Mouse (Mus musculus) limb, embryonic 13.5 days (tissue): ENCODE results near the gene Sdf2l1. TPM values are rescaled to one million over a fixed set of nuclear protein-coding genes. Genes with fewer than 3 reads are reported as not detected.

Experiments used
- ATAC-seq: fragments of 200-750 bp; cut with Nextera tagmentation; 2 replicates; pipeline ENCODE4 v1.8.0; 2017; ENCODE audit warnings: low read depth, moderate number of reproducible peaks, moderate TSS enrichment; ENCODE audit not compliant: low FRiP score
- H3K27ac ChIP-seq: fragments of 300-500 bp; sonication (generic); 2 replicates; pipeline ENCODE4 v1.5.1; 2015; ENCODE audit warnings: inconsistent platforms, mild to moderate bottlenecking, moderate library complexity
- H3K27me3 ChIP-seq: fragments of 300-500 bp; sonication (generic); 2 replicates; pipeline ENCODE4 v1.6.1; 2015; ENCODE audit warnings: mild to moderate bottlenecking, inconsistent platforms
- H3K36me3 ChIP-seq: fragments of 300-500 bp; sonication (generic); 2 replicates; pipeline ENCODE4 v1.6.1; 2015; ENCODE audit warnings: inconsistent platforms, mild to moderate bottlenecking, moderate library complexity
- H3K4me1 ChIP-seq: fragments of 300-500 bp; sonication (generic); 2 replicates; pipeline ENCODE4 v1.6.1; 2015; ENCODE audit warnings: inconsistent platforms
- H3K4me2 ChIP-seq: fragments of 300-500 bp; sonication (generic); replicated peaks from 2 replicates; pipeline ENCODE4 v1.6.1; 2015; ENCODE audit warnings: inconsistent platforms, mild to moderate bottlenecking, moderate library complexity
- H3K4me3 ChIP-seq: fragments of 300-500 bp; sonication (generic); 2 replicates; pipeline ENCODE4 v1.5.1; 2015; ENCODE audit warnings: moderate library complexity, mild to moderate bottlenecking, inconsistent platforms
- H3K9ac ChIP-seq: fragments of 300-500 bp; sonication (generic); 2 replicates; pipeline ENCODE4 v1.6.1; 2015; ENCODE audit warnings: mild to moderate bottlenecking, inconsistent platforms
- H3K9me3 ChIP-seq: fragments of 300-500 bp; sonication (generic); 2 replicates; pipeline ENCODE4 v1.6.1; 2016; ENCODE audit warnings: inconsistent platforms
- WGBS: fragments of 180-500 bp; shearing (Covaris S2); methylation state at CpG from one replicate; pipeline ENCODE4 v1.1.7; 2015; 5-methylcytosine and 5-hydroxymethylcytosine counted together
- polyA plus RNA-seq: library from polyadenylated mRNA; unstranded; fragments of >200 nt; fragmentation: Nextera tagmentation; extraction: Ambion mirVana; gene quantifications from 2 replicates; pipeline ENCODE4 v1.2.1, GENCODE M21; 2015

The Sdf2l1 gene
- polyA plus RNA-seq, 1 experiment from 2014 or later, result 58.0 TPM

DNA sequence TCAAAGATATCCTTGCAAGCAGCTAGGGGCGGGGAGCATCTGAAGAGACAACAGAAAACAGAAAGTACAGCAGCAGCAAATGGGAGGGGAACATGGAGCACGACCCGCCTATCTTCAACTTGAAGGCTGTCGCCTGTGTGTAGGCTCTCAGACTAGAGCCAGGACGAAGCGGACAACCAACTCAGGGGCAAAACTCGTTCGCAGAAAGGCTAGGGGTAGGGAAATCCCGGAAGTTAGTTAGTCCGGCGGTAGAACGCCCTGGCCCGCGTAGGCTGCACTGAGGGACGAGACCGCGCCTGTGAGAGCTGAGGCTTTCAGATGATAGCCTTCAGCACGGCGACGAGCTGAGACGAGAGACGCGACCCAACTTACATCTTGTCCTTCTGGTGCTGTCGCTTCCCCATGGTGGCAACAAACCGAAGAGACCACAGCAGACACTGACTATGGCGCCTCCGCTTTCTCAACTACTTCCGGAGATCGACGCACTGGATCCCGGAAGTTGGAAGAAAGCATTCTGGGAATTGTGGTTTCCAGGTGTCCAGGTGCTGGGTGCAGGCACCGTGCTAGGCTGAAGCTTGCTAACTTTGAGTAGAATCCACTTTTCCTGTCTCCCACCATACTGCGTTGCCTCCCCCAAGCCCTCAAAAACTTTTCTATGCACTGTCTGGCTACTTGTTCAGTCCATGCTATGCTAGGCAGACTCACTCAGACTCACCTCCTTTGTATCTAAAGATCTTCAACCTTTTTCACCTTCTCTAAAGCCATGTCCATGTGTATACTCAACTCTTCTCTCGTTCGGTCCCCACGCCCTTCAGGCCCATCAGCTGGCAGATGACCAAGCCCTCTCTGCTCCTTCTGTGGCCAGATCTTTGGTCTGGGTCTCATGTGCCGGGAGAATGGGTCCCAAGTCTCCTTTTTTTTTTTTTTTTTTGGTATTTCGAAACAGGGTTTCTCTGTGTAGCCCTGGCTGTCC, 21.1 kb downstream of the Sdf2l1 start, which contains the start of gene Ppil2:
Gene Ppil2 (minus strand): TSS at position 487 of the 973 bp plus-strand sequence.
- H3K36me3 ChIP-seq, result peaks cover 55% of the 10 kb centered on the region
- peak; percentile 86 for ATAC-seq
- H3K4me2 ChIP-seq, result peak within 1 kb of the TSS; percentile 73
- H3K27ac ChIP-seq, result no peak within 1 kb of the TSS
- no peaks in the 10 kb centered on the region for H3K9me3 ChIP-seq
- peaks cover 11% of the 10 kb centered on the region for H3K4me1 ChIP-seq
- no peaks in the 10 kb centered on the region for H3K27me3 ChIP-seq
- H3K4me3 ChIP-seq, result peak within 1 kb of the TSS; percentile 88
- peak within 1 kb of the TSS; percentile 82 for H3K9ac ChIP-seq
- 8% methylated on average over 38 of the region's 38 CpGs for WGBS

GRCm38 (mm10) chr16:17104600-17104999, 27.6 kb downstream of the Sdf2l1 start:
- ATAC-seq, result no peak
- Histone ChIP-seq H3K27me3 (no peaks in the 10 kb centered on the region), H3K4me3 (no peak overlapping the region), H3K9me3 (no peaks in the 10 kb centered on the region), H3K36me3 (peaks cover 88% of the 10 kb centered on the region), H3K4me1 (peaks cover 19% of the 10 kb centered on the region), H3K9ac (no peak overlapping the region), H3K27ac (no peak overlapping the region), H3K4me2 (no peak overlapping the region)
- WGBS, result 84% methylated on average over 4 of the region's 4 CpGs

DNA sequence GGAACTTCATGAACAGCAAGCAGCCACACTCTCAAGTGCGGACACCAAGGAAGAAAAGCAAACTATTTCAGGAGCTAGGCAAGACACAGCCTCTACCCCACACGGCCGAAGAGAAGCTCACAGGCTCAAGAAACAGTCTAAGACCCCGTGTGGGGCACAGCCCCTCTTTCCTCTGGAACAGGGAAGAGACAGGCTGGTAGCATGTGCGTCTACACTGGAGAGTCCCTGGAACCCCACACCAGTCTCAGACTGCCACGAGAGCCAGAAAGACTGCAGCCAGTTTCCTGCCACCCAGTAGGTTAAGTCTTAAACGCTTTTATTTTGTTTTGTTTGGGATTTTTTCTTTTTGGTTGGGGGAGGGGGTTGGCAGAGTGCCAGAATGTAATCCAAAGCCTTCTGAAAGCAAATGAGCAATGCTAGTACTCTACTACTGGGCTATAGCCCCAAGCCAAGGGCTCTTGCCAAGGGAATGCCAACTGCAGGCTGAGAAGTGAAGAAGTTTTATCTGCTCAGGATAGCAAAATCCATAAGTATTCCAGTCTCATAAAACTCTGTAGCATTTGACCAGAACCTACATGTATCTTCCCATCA, 29.5 kb downstream of the Sdf2l1 start:
- H3K9ac ChIP-seq, result no peak overlapping the region
- H3K36me3 ChIP-seq, result peaks cover 96% of the 10 kb centered on the region
- ATAC-seq, result peak; percentile 58; the same call in 1 of the 2 replicates
- peaks cover 17% of the 10 kb centered on the region for H3K4me1 ChIP-seq
- H3K4me2 ChIP-seq, result no peak overlapping the region
- H3K27ac ChIP-seq, result peak overlapping the region; percentile 56
- no peak overlapping the region for H3K4me3 ChIP-seq
- WGBS, result 49% methylated on average over 7 of the region's 7 CpGs
- no peaks in the 10 kb centered on the region for H3K9me3 ChIP-seq
- H3K27me3 ChIP-seq, result no peaks in the 10 kb centered on the region

DNA sequence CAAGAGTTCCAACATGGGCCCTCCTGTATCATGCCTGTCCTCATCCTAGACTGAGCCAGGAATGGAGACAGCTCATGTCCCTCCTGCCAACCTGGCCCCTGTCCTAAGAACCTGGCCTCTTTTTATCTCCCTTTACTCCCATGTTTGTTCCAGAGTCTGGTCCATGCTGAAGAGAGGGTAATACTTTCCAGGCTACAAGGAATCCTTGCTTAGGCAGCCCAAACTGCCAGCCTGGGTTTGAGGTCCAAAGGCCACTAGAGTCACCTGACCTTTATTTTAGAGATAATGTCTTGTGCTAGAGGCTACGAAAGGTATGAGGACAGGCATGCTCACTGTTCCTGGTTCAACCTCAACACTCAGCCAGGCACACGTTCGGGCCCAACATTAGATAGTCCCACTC, 35.2 kb downstream of the Sdf2l1 start:
- Histone ChIP-seq H3K9ac (no peak overlapping the region), H3K4me3 (no peak overlapping the region), H3K36me3 (peaks cover 99% of the 10 kb centered on the region), H3K4me1 (no peaks in the 10 kb centered on the region; the same call in 1 of the 2 replicates), H3K4me2 (no peak overlapping the region), H3K9me3 (no peaks in the 10 kb centered on the region), H3K27ac (no peak overlapping the region), H3K27me3 (no peaks in the 10 kb centered on the region)
- WGBS, result 91% methylated on average over 3 of the region's 3 CpGs
- no peak for ATAC-seq

- no peaks in the 10 kb centered on the region for H3K4me1 ChIP-seq
- no peak overlapping the region for H3K4me2 ChIP-seq
- no peak for ATAC-seq
- no peak overlapping the region for H3K9ac ChIP-seq
- no peaks in the 10 kb centered on the region for H3K9me3 ChIP-seq
- H3K36me3 ChIP-seq, result peaks cover 100% of the 10 kb centered on the region
- no peak overlapping the region for H3K27ac ChIP-seq
- H3K4me3 ChIP-seq, result no peak overlapping the region
- 76% methylated on average over 3 of the region's 3 CpGs for WGBS
- H3K27me3 ChIP-seq, result no peaks in the 10 kb centered on the region
Measured at GRCm38 (mm10) chr16:17088346-17088745, 43.8 kb downstream of the Sdf2l1 start.

DNA sequence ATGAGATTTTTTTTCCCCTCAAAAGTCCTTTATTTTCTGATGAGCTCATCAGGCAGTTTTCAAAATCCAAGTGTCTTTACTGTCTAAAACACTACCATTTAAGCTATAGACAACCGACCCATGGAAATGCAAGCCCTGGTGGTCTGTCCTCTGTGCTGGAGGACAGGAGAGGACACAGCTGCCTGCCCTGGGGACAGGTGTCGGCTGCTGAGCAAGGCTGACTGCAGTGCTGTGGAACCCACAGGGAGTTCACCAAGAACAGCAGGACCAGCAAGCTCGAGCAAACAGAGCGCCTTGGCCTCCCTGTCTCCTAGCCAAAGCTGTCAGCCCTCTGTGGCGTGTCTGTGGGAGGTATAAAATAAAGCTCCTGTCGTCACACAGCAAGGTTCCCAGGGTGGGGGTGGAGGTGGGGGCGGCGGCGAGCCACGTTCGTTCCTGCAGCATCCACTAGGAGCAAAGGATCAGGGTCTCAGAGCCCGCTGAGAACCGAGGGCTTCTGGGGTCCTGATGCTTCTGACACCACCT, 45.5 kb downstream of the Sdf2l1 start:
- no peak overlapping the region for H3K9ac ChIP-seq
- H3K4me2 ChIP-seq, result no peak overlapping the region
- no peaks in the 10 kb centered on the region for H3K9me3 ChIP-seq
- ATAC-seq, result no peak
- H3K27ac ChIP-seq, result peak overlapping the region; percentile 11; the same call in 1 of the 2 replicates
- WGBS, result 77% methylated on average over 13 of the region's 13 CpGs
- H3K36me3 ChIP-seq, result peaks cover 100% of the 10 kb centered on the region
- H3K27me3 ChIP-seq, result no peaks in the 10 kb centered on the region
- no peaks in the 10 kb centered on the region for H3K4me1 ChIP-seq
- H3K4me3 ChIP-seq, result no peak overlapping the region

GRCm38 (mm10) chr16:17086241-17086640, 45.9 kb downstream of the Sdf2l1 start:
- no peak for ATAC-seq
- Histone ChIP-seq H3K27me3 (no peaks in the 10 kb centered on the region), H3K9ac (no peak overlapping the region), H3K9me3 (no peaks in the 10 kb centered on the region), H3K27ac (no peak overlapping the region), H3K4me2 (no peak overlapping the region), H3K4me3 (no peak overlapping the region), H3K36me3 (peaks cover 100% of the 10 kb centered on the region), H3K4me1 (no peaks in the 10 kb centered on the region)
- 85% methylated on average over 3 of the region's 3 CpGs for WGBS

DNA sequence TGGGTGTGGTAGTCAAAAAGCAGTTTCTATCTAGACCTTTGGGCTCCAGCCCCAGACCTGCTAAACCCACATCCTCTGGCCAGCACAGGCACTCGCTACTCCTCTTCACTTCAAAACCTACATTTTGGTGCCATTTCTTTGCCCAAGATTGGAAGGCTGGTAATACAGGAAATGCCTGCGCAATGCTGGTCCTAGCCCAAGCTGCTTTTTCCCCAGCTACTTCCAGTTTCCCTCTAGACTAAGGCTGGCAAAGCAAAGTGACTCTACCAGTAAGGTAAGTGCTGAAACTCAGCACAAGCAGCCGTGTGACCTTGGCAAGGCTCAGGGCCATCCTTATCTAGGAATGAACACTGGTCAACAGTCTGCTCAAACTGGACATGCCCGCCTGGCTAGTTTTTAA, 46.5 kb downstream of the Sdf2l1 start:
- no peak overlapping the region for H3K27ac ChIP-seq
- H3K4me3 ChIP-seq, result no peak overlapping the region
- no peaks in the 10 kb centered on the region for H3K9me3 ChIP-seq
- no peak overlapping the region for H3K4me2 ChIP-seq
- no peak for ATAC-seq
- H3K36me3 ChIP-seq, result peaks cover 98% of the 10 kb centered on the region
- H3K4me1 ChIP-seq, result no peaks in the 10 kb centered on the region
- no peaks in the 10 kb centered on the region for H3K27me3 ChIP-seq
- no peak overlapping the region for H3K9ac ChIP-seq
- 92% methylated on average over 4 of the region's 4 CpGs for WGBS

GRCm38 (mm10) chr16:17082121-17082792, 49.9 kb downstream of the Sdf2l1 start:
- no peak overlapping the region for H3K4me3 ChIP-seq
- 85% methylated on average over 6 of the region's 6 CpGs for WGBS
- no peaks in the 10 kb centered on the region for H3K27me3 ChIP-seq
- H3K4me1 ChIP-seq, result no peaks in the 10 kb centered on the region
- H3K4me2 ChIP-seq, result no peak overlapping the region
- no peaks in the 10 kb centered on the region for H3K9me3 ChIP-seq
- H3K27ac ChIP-seq, result no peak overlapping the region
- no peak for ATAC-seq
- no peak overlapping the region for H3K9ac ChIP-seq
- peaks cover 92% of the 10 kb centered on the region for H3K36me3 ChIP-seq
